Mouse (Mus musculus): ENCODE data around the gene Nqo1. TPM values are rescaled to one million over a fixed set of nuclear protein-coding genes. Genes with fewer than 3 reads are reported as not detected.
A peak's percentile ranks its signal among the peaks of the same experiment; 100 is the strongest.

Nqo1 gene
- 12.7 and 13.8 TPM in 2 replicates for polyA plus RNA-seq (2015; fragmentation: Nextera tagmentation; extraction: Ambion mirVana)

GRCm38 (mm10) chr8:107403038-107403781 lies at the start of gene Nqo1:
Gene Nqo1 (minus strand): TSS chr8:107403206.
- Histone ChIP-seq H3K27me3 (ENCODE audit: control insufficient read depth, insufficient read depth, low read depth, low read length) (no peaks in the 10 kb centered on the region), H3K4me1 (ENCODE audit: control insufficient read depth, low read depth, low read length) (peaks cover 32% of the 10 kb centered on the region), H3K9ac (ENCODE audit: low read depth, low read length) (peak within 1 kb of the TSS; percentile 69), H3K27ac (ENCODE audit: low read length) (peak within 1 kb of the TSS; percentile 97), H3K36me3 (ENCODE audit: control insufficient read depth, insufficient read depth) (no peaks in the 10 kb centered on the region), H3K4me2 (ENCODE audit: low read depth, low read length) (peak within 1 kb of the TSS; percentile 82), H3K9me3 (replicated peaks; ENCODE audit: control insufficient read depth, low read length) (no peaks in the 10 kb centered on the region), H3K4me3 (ENCODE audit: low read depth, low read length) (peak within 1 kb of the TSS; percentile 64)
- peak; percentile 93 for ATAC-seq (ENCODE audit: low read depth)
- WGBS (ENCODE audit: insufficient replicate concordance), result 6% methylated on average over 22 of the region's 22 CpGs

- Histone ChIP-seq H3K27ac (ENCODE audit: low read length) (no peak overlapping the region), H3K9me3 (replicated peaks; ENCODE audit: control insufficient read depth, low read length) (no peaks in the 10 kb centered on the region), H3K4me3 (ENCODE audit: low read depth, low read length) (no peak overlapping the region), H3K27me3 (ENCODE audit: control insufficient read depth, insufficient read depth, low read depth, low read length) (no peaks in the 10 kb centered on the region), H3K4me1 (ENCODE audit: control insufficient read depth, low read depth, low read length) (peaks cover 24% of the 10 kb centered on the region), H3K36me3 (ENCODE audit: control insufficient read depth, insufficient read depth) (no peaks in the 10 kb centered on the region), H3K4me2 (ENCODE audit: low read depth, low read length) (no peak overlapping the region), H3K9ac (ENCODE audit: low read depth, low read length) (no peak overlapping the region)
- 81% methylated on average over 13 of the region's 13 CpGs for WGBS (ENCODE audit: insufficient replicate concordance)
- ATAC-seq (ENCODE audit: low read depth), result no peak
These were observed 48.5 kb upstream of the Nqo1 start for GRCm38 (mm10) chr8:107451414-107452066.

- ATAC-seq (ENCODE audit: low read depth), result no peak; the same call in 1 of the 2 replicates
- WGBS (ENCODE audit: insufficient replicate concordance), result 56% methylated on average over 6 of the region's 6 CpGs
- Histone ChIP-seq H3K9me3 (replicated peaks; ENCODE audit: control insufficient read depth, low read length) (no peaks in the 10 kb centered on the region), H3K4me1 (ENCODE audit: control insufficient read depth, low read depth, low read length) (peaks cover 24% of the 10 kb centered on the region), H3K27me3 (ENCODE audit: control insufficient read depth, insufficient read depth, low read depth, low read length) (no peaks in the 10 kb centered on the region), H3K36me3 (ENCODE audit: control insufficient read depth, insufficient read depth) (no peaks in the 10 kb centered on the region), H3K9ac (ENCODE audit: low read depth, low read length) (no peak overlapping the region), H3K27ac (ENCODE audit: low read length) (0 out of 2 replicates have a peak overlapping the region, but pooled peaks have one; percentile 43), H3K4me2 (ENCODE audit: low read depth, low read length) (no peak overlapping the region), H3K4me3 (ENCODE audit: low read depth, low read length) (no peak overlapping the region)
These were observed 46.6 kb upstream of the Nqo1 start for GRCm38 (mm10) chr8:107449655-107450054.

- Histone ChIP-seq H3K9me3 (replicated peaks; ENCODE audit: control insufficient read depth, low read length) (no peaks in the 10 kb centered on the region), H3K4me3 (ENCODE audit: low read depth, low read length) (no peak overlapping the region), H3K4me1 (ENCODE audit: control insufficient read depth, low read depth, low read length) (peaks cover 24% of the 10 kb centered on the region), H3K9ac (ENCODE audit: low read depth, low read length) (no peak overlapping the region), H3K27ac (ENCODE audit: low read length) (0 out of 2 replicates have a peak overlapping the region, but pooled peaks have one; percentile 43), H3K36me3 (ENCODE audit: control insufficient read depth, insufficient read depth) (no peaks in the 10 kb centered on the region), H3K4me2 (ENCODE audit: low read depth, low read length) (peak overlapping the region; percentile 25; the same call in 1 of the 2 replicates), H3K27me3 (ENCODE audit: control insufficient read depth, insufficient read depth, low read depth, low read length) (no peaks in the 10 kb centered on the region)
- WGBS (ENCODE audit: insufficient replicate concordance), result 51% methylated on average over 8 of the region's 8 CpGs
- no peak for ATAC-seq (ENCODE audit: low read depth)
These were observed 46.1 kb upstream of the Nqo1 start for GRCm38 (mm10) chr8:107449130-107449529.

- peak; percentile 64 for ATAC-seq (ENCODE audit: low read depth)
- peaks cover 24% of the 10 kb centered on the region for H3K4me1 ChIP-seq (ENCODE audit: control insufficient read depth, low read depth, low read length)
- H3K4me3 ChIP-seq (ENCODE audit: low read depth, low read length), result no peak overlapping the region
- H3K27me3 ChIP-seq (ENCODE audit: control insufficient read depth, insufficient read depth, low read depth, low read length), result no peaks in the 10 kb centered on the region
- WGBS (ENCODE audit: insufficient replicate concordance), result 56% methylated on average over 4 of the region's 4 CpGs
- peak overlapping the region; percentile 18; the same call in 1 of the 2 replicates for H3K27ac ChIP-seq (ENCODE audit: low read length)
- peak overlapping the region; percentile 25 for H3K4me2 ChIP-seq (ENCODE audit: low read depth, low read length)
- no peaks in the 10 kb centered on the region for H3K9me3 ChIP-seq (replicated peaks; ENCODE audit: control insufficient read depth, low read length)
- H3K36me3 ChIP-seq (ENCODE audit: control insufficient read depth, insufficient read depth), result no peaks in the 10 kb centered on the region
- no peak overlapping the region for H3K9ac ChIP-seq (ENCODE audit: low read depth, low read length)
These were observed 45.4 kb upstream of the Nqo1 start for GRCm38 (mm10) chr8:107448382-107448889.

GRCm38 (mm10) chr8:107447713-107448112 lies 44.7 kb upstream of the Nqo1 start:
- Histone ChIP-seq H3K4me3 (ENCODE audit: low read depth, low read length) (no peak overlapping the region), H3K9ac (ENCODE audit: low read depth, low read length) (no peak overlapping the region), H3K4me1 (ENCODE audit: control insufficient read depth, low read depth, low read length) (peaks cover 28% of the 10 kb centered on the region), H3K36me3 (ENCODE audit: control insufficient read depth, insufficient read depth) (no peaks in the 10 kb centered on the region), H3K27ac (ENCODE audit: low read length) (no peak overlapping the region), H3K4me2 (ENCODE audit: low read depth, low read length) (no peak overlapping the region), H3K9me3 (replicated peaks; ENCODE audit: control insufficient read depth, low read length) (no peaks in the 10 kb centered on the region), H3K27me3 (ENCODE audit: control insufficient read depth, insufficient read depth, low read depth, low read length) (no peaks in the 10 kb centered on the region)
- no peak for ATAC-seq (ENCODE audit: low read depth)

GRCm38 (mm10) chr8:107444626-107445025 lies 41.6 kb upstream of the Nqo1 start:
- Histone ChIP-seq H3K4me1 (ENCODE audit: control insufficient read depth, low read depth, low read length) (peaks cover 34% of the 10 kb centered on the region), H3K9ac (ENCODE audit: low read depth, low read length) (no peak overlapping the region), H3K4me3 (ENCODE audit: low read depth, low read length) (no peak overlapping the region), H3K27ac (ENCODE audit: low read length) (no peak overlapping the region), H3K4me2 (ENCODE audit: low read depth, low read length) (no peak overlapping the region), H3K36me3 (ENCODE audit: control insufficient read depth, insufficient read depth) (no peaks in the 10 kb centered on the region), H3K9me3 (replicated peaks; ENCODE audit: control insufficient read depth, low read length) (no peaks in the 10 kb centered on the region), H3K27me3 (ENCODE audit: control insufficient read depth, insufficient read depth, low read depth, low read length) (no peaks in the 10 kb centered on the region)
- WGBS (ENCODE audit: insufficient replicate concordance), result 78% methylated on average over 3 of the region's 3 CpGs
- ATAC-seq (ENCODE audit: low read depth), result no peak

- Histone ChIP-seq H3K27ac (ENCODE audit: low read length) (peak overlapping the region; percentile 26; the same call in 1 of the 2 replicates), H3K27me3 (ENCODE audit: control insufficient read depth, insufficient read depth, low read depth, low read length) (no peaks in the 10 kb centered on the region), H3K4me3 (ENCODE audit: low read depth, low read length) (no peak overlapping the region), H3K4me2 (ENCODE audit: low read depth, low read length) (peak overlapping the region; percentile 41; the same call in 1 of the 2 replicates), H3K36me3 (ENCODE audit: control insufficient read depth, insufficient read depth) (no peaks in the 10 kb centered on the region), H3K9me3 (replicated peaks; ENCODE audit: control insufficient read depth, low read length) (no peaks in the 10 kb centered on the region), H3K9ac (ENCODE audit: low read depth, low read length) (no peak overlapping the region), H3K4me1 (ENCODE audit: control insufficient read depth, low read depth, low read length) (peaks cover 37% of the 10 kb centered on the region)
- 48% methylated on average over 3 of the region's 3 CpGs for WGBS (ENCODE audit: insufficient replicate concordance)
- peak; percentile 56 for ATAC-seq (ENCODE audit: low read depth)
These were observed 37.0 kb upstream of the Nqo1 start for GRCm38 (mm10) chr8:107439880-107440625.

Measured in liver, embryonic 16.5 days (tissue).